ENCODE assay signal across 8 mouse cellular contexts in the genomic region with DNA sequence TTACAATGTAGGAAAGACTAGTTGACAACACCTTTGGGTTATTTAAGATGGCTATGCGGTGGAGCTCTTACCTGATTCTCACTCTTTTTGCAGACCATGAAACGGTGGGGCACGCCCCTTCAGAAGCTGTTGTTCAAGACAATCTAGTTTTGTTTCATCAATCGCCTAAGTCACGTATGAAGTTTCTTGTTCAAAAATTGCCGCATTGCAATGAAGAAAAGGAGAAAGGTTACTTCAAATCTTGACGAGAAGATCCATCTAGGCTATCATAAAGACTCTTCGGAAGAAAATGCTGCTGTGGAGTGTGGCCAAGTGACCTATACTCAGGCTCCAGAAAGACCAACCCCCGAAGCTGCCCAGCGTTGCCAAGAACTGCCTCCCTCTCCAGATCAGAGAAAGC. TPM values are rescaled to one million over a fixed set of nuclear protein-coding genes. Genes with fewer than 3 reads are reported as not detected.
A peak's percentile ranks its signal among the peaks of the same experiment; 100 is the strongest.
DNase-seq lines count a peak whose midpoint lies in the region; ATAC-seq and TF ChIP-seq lines count a peak whose summit lies in the region.

No protein-coding gene starts in this region.

- TF ChIP-seq EP300 in heart, adult 2 months (IDR thresholded peaks at IDR 0.05; ENCODE audit: insufficient read depth, low read depth, low read length): no peak
- no peak for TF ChIP-seq EP300 in liver, postnatal 0 days (IDR thresholded peaks at IDR 0.05; ENCODE audit: low read depth)

- no peaks in the 10 kb centered on the region for H3K9me3 ChIP-seq in intestine, embryonic 16.5 days (ENCODE audit: control insufficient read depth, low read length)
- H3K9me3 ChIP-seq in liver, postnatal 0 days (ENCODE audit: low read length): no peaks in the 10 kb centered on the region

- H3K36me3 ChIP-seq in heart, adult 2 months (ENCODE audit: control insufficient read depth, insufficient read depth, low read length): peaks cover 29% of the 10 kb centered on the region
- H3K36me3 ChIP-seq in intestine, embryonic 16.5 days (ENCODE audit: control insufficient read depth, insufficient read depth, low read length): no peaks in the 10 kb centered on the region; the same call in 1 of the 2 replicates
- H3K36me3 ChIP-seq in liver, postnatal 0 days (replicated peaks; ENCODE audit: insufficient read depth, low read length): peaks cover 3% of the 10 kb centered on the region; the same call in 1 of the 2 replicates

- TF ChIP-seq POLR2A in heart, adult 2 months (IDR thresholded peaks at IDR 0.05; ENCODE audit: insufficient read depth, low read depth, low read length): no peak

- H3K79me2 ChIP-seq in heart, adult 2 months (replicated peaks; ENCODE audit: control insufficient read depth, insufficient read depth, low read length): peaks cover 3% of the 10 kb centered on the region; the same call in 1 of the 2 replicates

- DNase-seq in heart, adult 2 months: no peak
- no peak for DNase-seq in heart, postnatal 36 days
- DNase-seq in Muller cell, postnatal 12 days (ENCODE audit: inconsistent ontology term): peak; percentile 55
- peak; percentile 12 for DNase-seq in fibroblast of lung, adult 2 months (ENCODE audit: low read depth)
- DNase-seq in liver, postnatal 0 days: no peak
- peak; percentile 3 for DNase-seq in skeletal muscle tissue, adult 2 months (ENCODE audit: low read depth, low spot score)

- no peaks in the 10 kb centered on the region for H3K27me3 ChIP-seq in heart, adult 2 months (ENCODE audit: control insufficient read depth, insufficient read depth, low read length)
- no peaks in the 10 kb centered on the region for H3K27me3 ChIP-seq in intestine, embryonic 16.5 days (replicated peaks; ENCODE audit: control insufficient read depth, insufficient read depth, low read length)
- no peaks in the 10 kb centered on the region for H3K27me3 ChIP-seq in liver, postnatal 0 days (ENCODE audit: insufficient read depth, low read length)

- peak overlapping the region; percentile 88 for H3K4me3 ChIP-seq in heart, adult 2 months
- H3K4me3 ChIP-seq in intestine, embryonic 16.5 days (ENCODE audit: low read length): peak overlapping the region; percentile 91
- H3K4me3 ChIP-seq in liver, postnatal 0 days (ENCODE audit: low read depth, low read length): peak overlapping the region; percentile 90

- H3K4me1 ChIP-seq in heart, adult 2 months (ENCODE audit: control insufficient read depth, insufficient read depth, low read length): peaks cover 17% of the 10 kb centered on the region
- H3K4me1 ChIP-seq in intestine, embryonic 16.5 days (ENCODE audit: control insufficient read depth, insufficient read depth, low read length): peaks cover 27% of the 10 kb centered on the region
- H3K4me1 ChIP-seq in liver, postnatal 0 days (ENCODE audit: insufficient read depth): peaks cover 33% of the 10 kb centered on the region

- peak overlapping the region; percentile 91 for H3K9ac ChIP-seq in heart, adult 2 months (ENCODE audit: low read depth, low read length)
- H3K9ac ChIP-seq in intestine, embryonic 16.5 days (ENCODE audit: low read depth, low read length): peak overlapping the region; percentile 97
- H3K9ac ChIP-seq in liver, postnatal 0 days (replicated peaks): peak overlapping the region; percentile 96

- intact Hi-C loops in heart, adult 2 months (cut with DNase I): loop anchor here (10.0 kb wide), 1 partner anchor 578 kb away; a partner anchor contains a TSS
- intact Hi-C loops in heart, postnatal 36 days (cut with DNase I): no loop called here

- peak; percentile 3; the same call in 1 of the 2 replicates for ATAC-seq in intestine, embryonic 16.5 days
- no peak for ATAC-seq in liver, postnatal 0 days
- ATAC-seq in monocyte, adult 5-6 weeks (replicated peaks; ENCODE audit: insufficient number of reproducible peaks, low FRiP score, low TSS enrichment, poor library complexity, severe bottlenecking): no peak

- peak overlapping the region; percentile 95 for H3K27ac ChIP-seq in heart, adult 2 months
- H3K27ac ChIP-seq in intestine, embryonic 16.5 days (ENCODE audit: low read length): peak overlapping the region; percentile 85; the same call in 1 of the 2 replicates
- peak overlapping the region; percentile 89 for H3K27ac ChIP-seq in liver, postnatal 0 days (ENCODE audit: low read depth)

- 11% methylated on average over 10 of the region's 10 CpGs for WGBS in heart, adult 2 months
- 14% methylated on average over 10 of the region's 10 CpGs for WGBS in intestine, embryonic 16.5 days
- WGBS in liver, postnatal 0 days (ENCODE audit: insufficient replicate concordance): 23% methylated on average over 10 of the region's 10 CpGs

- no peak for TF ChIP-seq CTCF in heart, adult 2 months (IDR thresholded peaks at IDR 0.05)
- TF ChIP-seq CTCF in liver, postnatal 0 days (IDR thresholded peaks at IDR 0.05; ENCODE audit: low read depth): no peak

- peak overlapping the region; percentile 74 for H3K4me2 ChIP-seq in intestine, embryonic 16.5 days (ENCODE audit: low read depth, low read length)
- peak overlapping the region; percentile 94 for H3K4me2 ChIP-seq in liver, postnatal 0 days (ENCODE audit: low read depth, low read length)

RNA-seq across cellular contexts. Expression of a gene that starts 0.9 kb away (rescaled TPM):
- 10 to 100 TPM; 20.5 to 23.4 TPM for total RNA-seq in heart, adult 2 months (2021)
- 2.9 and 8.5 TPM in 2 replicates for polyA plus RNA-seq in heart, adult 2 months (2012; rRNA removed)
- total RNA-seq in heart, postnatal 36 days (2021): 10 to 100 TPM; 22.6 to 23.0 TPM
- 5.4 and 5.8 TPM in 2 replicates for polyA plus RNA-seq in intestine, embryonic 16.5 days (2015; fragmentation: Nextera tagmentation; extraction: Ambion mirVana)
- polyA plus RNA-seq in liver, postnatal 0 days (2015; fragmentation: Nextera tagmentation; extraction: Ambion mirVana): 1.5 and 1.6 TPM in 2 replicates
- total RNA-seq in monocyte, adult 5-6 weeks (2017): 17.3 to 20.9 TPM (median 18.1 TPM) in 3 replicates

RNA-seq across cellular contexts. Expression of a gene that starts 31.6 kb away (rescaled TPM):
- under 1 TPM; 0.25 to 0.29 TPM for total RNA-seq in heart, adult 2 months (2021)
- polyA plus RNA-seq in heart, adult 2 months (2012; rRNA removed): 0.08 and 0.12 TPM in 2 replicates
- under 1 TPM; 0.81 to 0.86 TPM for total RNA-seq in heart, postnatal 36 days (2021)
- polyA plus RNA-seq in intestine, embryonic 16.5 days (2015; fragmentation: Nextera tagmentation; extraction: Ambion mirVana): 6.6 and 6.9 TPM in 2 replicates
- 4.6 and 5.3 TPM in 2 replicates for polyA plus RNA-seq in liver, postnatal 0 days (2015; fragmentation: Nextera tagmentation; extraction: Ambion mirVana)
- total RNA-seq in monocyte, adult 5-6 weeks (2017): 0.43 to 1.3 TPM (median 0.48 TPM) in 3 replicates

RNA-seq across cellular contexts. Expression of a gene that starts 46.0 kb away (rescaled TPM):
- total RNA-seq in heart, adult 2 months (2021): 1 to 10 TPM in 1 of 2 experiments, under 1 TPM in 1; 0.41 to 1.4 TPM
- 0.10 and 0.79 TPM in 2 replicates for polyA plus RNA-seq in heart, adult 2 months (2012; rRNA removed)
- total RNA-seq in heart, postnatal 36 days (2021): under 1 TPM; 0.30 to 0.36 TPM
- polyA plus RNA-seq in intestine, embryonic 16.5 days (2015; fragmentation: Nextera tagmentation; extraction: Ambion mirVana): 0.04 and 0.15 TPM in 2 replicates
- polyA plus RNA-seq in liver, postnatal 0 days (2015; fragmentation: Nextera tagmentation; extraction: Ambion mirVana): not detected in 2 replicates
- total RNA-seq in monocyte, adult 5-6 weeks (2017): not detected in 3 replicates

Comparison
In these comparisons a context has a peak if more than half of its experiments do, and no peak if none do; other contexts are left out.
1. DNase-seq: peak in Muller cell, postnatal 12 days (single experiment), fibroblast of lung, adult 2 months (single experiment) and skeletal muscle tissue, adult 2 months (single experiment); none in heart, adult 2 months (0 of 2), heart, postnatal 36 days (0 of 2) and liver, postnatal 0 days (single experiment).
2. Peak in every context shown above with its lines, with median percentiles within 50 percentile points of each other: H3K27ac ChIP-seq, H3K4me3 ChIP-seq and H3K9ac ChIP-seq.